Mouse (Mus musculus) erythroblast, embryonic 14.5 days (primary cell): Measurements from ENCODE around the gene Jam2.

Experiments
- GATA1 ChIP-seq: IDR thresholded peaks from 2 replicates; pipeline ENCODE4 v1.6.1; 2012; ENCODE audit warnings: low read length, inconsistent platforms, mixed read lengths
- TAL1 ChIP-seq: IDR thresholded peaks from 3 replicates; pipeline ENCODE4 v1.6.1; 2012; ENCODE audit warnings: low read length, inconsistent platforms, mixed read lengths

- TF ChIP-seq GATA1 (no peak), TAL1 (no peak)
Observed at GRCm38 (mm10) chr16:84769182-84769581, 4.7 kb upstream of the Jam2 start.
